Mouse (Mus musculus): ENCODE data around the gene Rnf220. TPM values are rescaled to one million over a fixed set of nuclear protein-coding genes. Genes with fewer than 3 reads are reported as not detected.
A peak's percentile ranks its signal among the peaks of the same experiment; 100 is the strongest.

Rnf220 gene
- polyA plus RNA-seq, 1 experiment from 2014 or later: 50.7 TPM

DNA sequence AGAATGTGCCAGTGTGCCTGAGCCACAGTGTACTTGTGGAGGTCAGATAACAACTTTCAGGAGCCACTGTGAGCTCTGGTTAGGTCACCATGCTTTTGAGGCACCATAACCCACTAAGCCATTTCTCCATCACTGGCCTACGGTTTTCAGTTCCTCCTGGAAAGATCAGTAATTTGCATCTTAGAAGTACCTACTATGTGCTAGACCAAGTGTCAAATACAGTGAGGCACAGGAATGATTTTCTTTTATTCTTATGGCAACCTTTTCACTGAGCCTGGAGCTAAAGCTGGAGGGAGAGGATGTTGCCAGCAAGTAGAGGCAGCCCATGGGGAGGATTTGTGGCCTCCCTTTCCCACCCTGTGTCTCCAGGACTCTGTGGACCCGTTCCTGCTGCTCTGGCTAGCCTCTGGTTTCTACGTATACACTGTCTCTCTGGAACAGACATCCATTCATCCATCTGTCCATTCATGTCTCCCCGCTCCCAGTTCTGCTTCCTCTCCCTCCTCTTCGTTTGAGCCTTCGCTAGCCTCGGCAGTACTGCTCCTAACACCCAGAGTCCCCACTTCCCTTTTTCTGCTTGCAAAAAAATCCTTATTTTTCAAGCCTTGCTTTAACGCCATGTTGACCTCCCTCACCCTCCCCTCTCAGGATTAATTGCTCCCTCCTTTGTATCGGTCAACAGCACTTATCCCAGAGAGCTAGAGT is 38.8 kb upstream of the Rnf220 start:
- DNase-seq (ENCODE audit: low spot score) (no peak), ATAC-seq (no peak)
- WGBS: 55% methylated on average over 9 of the region's 9 CpGs
- Histone ChIP-seq H3K27me3 (replicated peaks; ENCODE audit: insufficient read depth, low read length) (no peaks in the 10 kb centered on the region), H3K4me3 (ENCODE audit: low read depth, low read length) (no peak overlapping the region), H3K9me3 (ENCODE audit: low read length) (no peaks in the 10 kb centered on the region), H3K9ac (replicated peaks; ENCODE audit: low read depth) (no peak overlapping the region), H3K36me3 (ENCODE audit: insufficient read depth, low read length) (no peaks in the 10 kb centered on the region), H3K4me2 (replicated peaks; ENCODE audit: low read depth, low read length) (no peak overlapping the region), H3K4me1 (ENCODE audit: insufficient read depth, low read depth, low read length) (no peaks in the 10 kb centered on the region), H3K27ac (ENCODE audit: low read length) (no peak overlapping the region)
- TF ChIP-seq EP300 (IDR thresholded peaks at IDR 0.05) (no peak), CTCF (IDR thresholded peaks at IDR 0.05) (no peak)

DNA sequence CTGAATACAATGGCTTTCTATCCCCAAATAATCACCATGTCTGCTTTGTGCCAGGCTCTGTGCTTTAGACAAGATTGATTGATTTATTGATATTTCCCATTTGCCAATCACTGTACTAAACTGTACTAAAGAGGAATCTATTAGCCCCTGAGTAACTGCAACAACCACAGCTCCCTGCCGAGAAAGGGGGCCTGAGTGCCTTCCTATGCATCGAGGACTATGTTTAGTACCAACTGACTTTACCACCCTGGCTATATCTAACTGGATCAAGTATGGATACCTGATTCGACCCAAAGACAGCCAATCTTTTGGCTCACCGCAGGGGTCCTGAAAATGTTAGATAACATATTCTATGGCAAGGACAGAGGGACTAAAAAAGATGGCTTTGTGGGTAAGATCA is 33.0 kb upstream of the Rnf220 start:
- TF ChIP-seq EP300 (IDR thresholded peaks at IDR 0.05) (no peak), CTCF (IDR thresholded peaks at IDR 0.05) (no peak)
- Histone ChIP-seq H3K4me2 (replicated peaks; ENCODE audit: low read depth, low read length) (no peak overlapping the region), H3K27me3 (replicated peaks; ENCODE audit: insufficient read depth, low read length) (no peaks in the 10 kb centered on the region), H3K36me3 (ENCODE audit: insufficient read depth, low read length) (no peaks in the 10 kb centered on the region), H3K4me1 (ENCODE audit: insufficient read depth, low read depth, low read length) (no peaks in the 10 kb centered on the region), H3K9ac (replicated peaks; ENCODE audit: low read depth) (no peak overlapping the region), H3K27ac (ENCODE audit: low read length) (no peak overlapping the region), H3K9me3 (ENCODE audit: low read length) (no peaks in the 10 kb centered on the region), H3K4me3 (ENCODE audit: low read depth, low read length) (no peak overlapping the region)
- ATAC-seq (no peak), DNase-seq (ENCODE audit: low spot score) (no peak)
- 79% methylated on average over 4 of the region's 4 CpGs for WGBS

DNA sequence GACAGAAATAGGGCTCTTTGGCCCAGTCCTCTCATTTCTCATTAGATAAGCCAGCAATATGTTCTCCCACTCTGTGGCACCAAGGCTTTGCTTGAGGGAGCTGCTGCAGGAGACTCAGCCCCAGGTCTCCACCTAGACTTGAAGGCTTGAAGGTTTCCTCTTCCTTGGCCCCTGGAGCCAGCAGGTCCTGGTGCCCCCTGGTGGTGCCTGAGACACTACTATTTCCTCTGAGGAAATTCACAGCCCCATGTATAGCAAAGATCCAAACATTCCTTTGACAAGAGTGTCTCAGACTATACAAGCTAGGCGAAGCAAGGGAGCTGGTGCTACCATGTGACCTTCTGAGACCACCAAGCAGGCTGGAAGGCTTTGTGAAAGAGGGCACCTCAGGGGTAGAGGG is 31.1 kb upstream of the Rnf220 start:
- peak; percentile 79 for DNase-seq (ENCODE audit: low spot score)
- H3K27me3 ChIP-seq (replicated peaks; ENCODE audit: insufficient read depth, low read length): no peaks in the 10 kb centered on the region
- ATAC-seq: peak; percentile 28; the same call in 1 of the 2 replicates
- no peaks in the 10 kb centered on the region for H3K9me3 ChIP-seq (ENCODE audit: low read length)
- H3K4me1 ChIP-seq (ENCODE audit: insufficient read depth, low read depth, low read length): no peaks in the 10 kb centered on the region
- H3K4me3 ChIP-seq (ENCODE audit: low read depth, low read length): no peak overlapping the region
- no peak overlapping the region for H3K27ac ChIP-seq (ENCODE audit: low read length)
- no peaks in the 10 kb centered on the region for H3K36me3 ChIP-seq (ENCODE audit: insufficient read depth, low read length)
- 5% methylated on average over 1 of the region's 1 CpGs for WGBS
- TF ChIP-seq EP300 (IDR thresholded peaks at IDR 0.05) (no peak), CTCF (IDR thresholded peaks at IDR 0.05) (peak; percentile 85)
- H3K9ac ChIP-seq (replicated peaks; ENCODE audit: low read depth): no peak overlapping the region
- H3K4me2 ChIP-seq (replicated peaks; ENCODE audit: low read depth, low read length): no peak overlapping the region

DNA sequence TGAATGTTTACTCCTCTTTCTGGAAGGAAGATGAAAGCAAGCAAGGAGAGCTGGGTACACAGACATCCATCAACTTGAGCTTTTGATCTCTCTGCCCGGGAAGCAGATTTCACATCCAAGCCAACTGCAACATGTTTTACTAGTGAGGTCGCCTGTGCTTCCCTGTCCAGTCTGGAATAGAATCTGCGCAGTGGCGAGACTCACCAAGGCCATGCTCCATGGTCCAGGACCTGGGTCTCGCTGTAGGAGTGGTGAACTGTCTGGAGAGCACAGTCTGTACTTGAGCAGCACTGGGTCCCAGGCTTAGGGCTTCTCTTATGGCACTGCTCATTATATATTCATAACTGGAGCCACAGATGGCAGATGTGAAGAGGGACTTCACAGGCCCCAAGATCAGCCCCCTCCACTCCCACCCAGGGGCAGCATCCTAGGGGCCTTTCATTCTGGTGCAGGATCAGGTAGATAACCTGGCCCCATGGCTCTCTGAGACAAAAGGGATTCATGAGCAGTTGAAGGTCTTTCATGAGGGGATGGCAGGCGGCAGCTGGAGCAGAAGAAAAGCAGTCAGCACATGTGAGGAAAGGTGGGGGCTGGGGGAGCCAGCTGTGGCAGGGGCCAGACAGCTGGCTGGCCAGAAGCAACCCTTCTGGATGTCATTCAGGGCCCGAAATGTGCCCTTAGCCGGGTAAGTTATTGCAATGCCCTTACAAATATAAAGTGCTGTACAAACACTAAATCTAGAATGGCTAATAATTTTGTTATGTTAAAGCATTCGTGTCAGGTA is 30.5 kb upstream of the Rnf220 start:
- H3K4me3 ChIP-seq (ENCODE audit: low read depth, low read length): no peak overlapping the region
- whole genome bisulfite sequencing: 48% methylated on average over 9 of the region's 9 CpGs
- H3K4me1 ChIP-seq (ENCODE audit: insufficient read depth, low read depth, low read length): no peaks in the 10 kb centered on the region
- DNase-seq (ENCODE audit: low spot score): no peak
- H3K9me3 ChIP-seq (ENCODE audit: low read length): no peaks in the 10 kb centered on the region
- no peak overlapping the region for H3K4me2 ChIP-seq (replicated peaks; ENCODE audit: low read depth, low read length)
- TF ChIP-seq CTCF (IDR thresholded peaks at IDR 0.05) (no peak), EP300 (IDR thresholded peaks at IDR 0.05) (no peak)
- H3K27ac ChIP-seq (ENCODE audit: low read length): no peak overlapping the region
- no peak for ATAC-seq
- H3K9ac ChIP-seq (replicated peaks; ENCODE audit: low read depth): no peak overlapping the region
- no peaks in the 10 kb centered on the region for H3K36me3 ChIP-seq (ENCODE audit: insufficient read depth, low read length)
- H3K27me3 ChIP-seq (replicated peaks; ENCODE audit: insufficient read depth, low read length): no peaks in the 10 kb centered on the region

DNA sequence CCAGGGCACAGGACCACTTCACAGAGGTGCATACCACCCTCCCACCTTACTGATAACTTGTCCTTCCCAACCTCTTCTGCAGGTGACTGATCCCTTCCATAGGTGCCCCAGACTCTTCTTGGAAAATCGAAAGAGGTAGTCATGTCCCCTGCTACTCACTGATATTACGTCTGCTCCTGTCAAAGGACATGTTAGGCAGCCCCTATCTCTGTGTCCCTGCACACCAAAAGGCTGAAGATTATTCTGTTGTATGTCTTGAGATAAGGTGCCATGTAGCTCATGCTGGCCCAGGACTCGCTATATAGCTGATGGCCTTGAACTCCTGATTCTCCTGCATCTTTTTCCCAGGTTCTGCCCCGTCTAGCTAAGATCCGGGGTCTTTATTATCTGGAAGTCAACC is 29.1 kb upstream of the Rnf220 start:
- Histone ChIP-seq H3K9me3 (ENCODE audit: low read length) (no peaks in the 10 kb centered on the region), H3K4me1 (ENCODE audit: insufficient read depth, low read depth, low read length) (no peaks in the 10 kb centered on the region), H3K27ac (ENCODE audit: low read length) (no peak overlapping the region), H3K4me2 (replicated peaks; ENCODE audit: low read depth, low read length) (no peak overlapping the region), H3K9ac (replicated peaks; ENCODE audit: low read depth) (no peak overlapping the region), H3K36me3 (ENCODE audit: insufficient read depth, low read length) (no peaks in the 10 kb centered on the region), H3K4me3 (ENCODE audit: low read depth, low read length) (no peak overlapping the region), H3K27me3 (replicated peaks; ENCODE audit: insufficient read depth, low read length) (no peaks in the 10 kb centered on the region)
- TF ChIP-seq CTCF (IDR thresholded peaks at IDR 0.05) (no peak), EP300 (IDR thresholded peaks at IDR 0.05) (no peak)
- no peak for DNase-seq (ENCODE audit: low spot score)
- ATAC-seq: no peak
- 79% methylated on average over 5 of the region's 5 CpGs for WGBS

DNA sequence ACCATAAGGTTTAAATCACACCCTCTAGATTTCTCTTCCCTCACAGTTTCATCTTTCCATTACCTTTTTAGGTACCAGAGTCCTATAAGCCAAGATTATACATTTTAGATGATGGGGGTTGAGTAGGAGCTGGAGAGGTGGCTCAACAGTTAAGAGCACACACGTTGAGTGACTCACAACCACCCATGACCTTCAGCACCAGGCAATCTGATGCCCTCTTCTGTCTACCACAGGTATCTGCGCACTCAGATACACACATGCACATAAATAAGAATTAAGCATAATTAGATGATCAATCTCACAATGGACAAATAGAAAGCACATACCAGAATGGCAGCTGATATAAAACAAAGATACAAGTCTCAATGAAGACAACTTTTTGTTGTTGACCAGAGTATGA is 24.5 kb upstream of the Rnf220 start:
- H3K4me3 ChIP-seq (ENCODE audit: low read depth, low read length): no peak overlapping the region
- H3K9ac ChIP-seq (replicated peaks; ENCODE audit: low read depth): no peak overlapping the region
- H3K27ac ChIP-seq (ENCODE audit: low read length): no peak overlapping the region
- H3K4me2 ChIP-seq (replicated peaks; ENCODE audit: low read depth, low read length): no peak overlapping the region
- TF ChIP-seq CTCF (IDR thresholded peaks at IDR 0.05): peak; percentile 35
- TF ChIP-seq EP300 (IDR thresholded peaks at IDR 0.05): no peak
- H3K4me1 ChIP-seq (ENCODE audit: insufficient read depth, low read depth, low read length): no peaks in the 10 kb centered on the region
- ATAC-seq (no peak), DNase-seq (ENCODE audit: low spot score) (no peak)
- no peaks in the 10 kb centered on the region for H3K27me3 ChIP-seq (replicated peaks; ENCODE audit: insufficient read depth, low read length)
- 56% methylated on average over 2 of the region's 2 CpGs for WGBS
- H3K9me3 ChIP-seq (ENCODE audit: low read length): no peaks in the 10 kb centered on the region
- H3K36me3 ChIP-seq (ENCODE audit: insufficient read depth, low read length): no peaks in the 10 kb centered on the region

Data from lung, postnatal 0 days (tissue).